Mouse (Mus musculus) stomach, embryonic 15.5 days (tissue): ENCODE measurements at regions not wholly inside any gene's neighbourhood (a gene's known extent, or its start where the extent isn't known, plus 50 kb on each side); places are given as distances from the start of the nearest gene placed in this dataset.

Experiments
- ATAC-seq: fragments of 200-750 bp; cut with Nextera tagmentation; 2 replicates; pipeline ENCODE4 v1.8.0; 2017; ENCODE audit warnings: low read depth, moderate number of reproducible peaks, moderate TSS enrichment; ENCODE audit not compliant: insufficient read depth, low FRiP score
- H3K27ac ChIP-seq: fragments of 300-500 bp; sonication (generic); 2 replicates; pipeline ENCODE4 v1.5.1; 2015; ENCODE audit warnings: mild to moderate bottlenecking, inconsistent platforms
- H3K27me3 ChIP-seq: fragments of 300-500 bp; sonication (generic); replicated peaks from 2 replicates; pipeline ENCODE4 v1.6.1; 2015; ENCODE audit warnings: inconsistent platforms
- H3K36me3 ChIP-seq: fragments of 300-500 bp; sonication (generic); 2 replicates; pipeline ENCODE4 v1.6.1; 2015; ENCODE audit warnings: inconsistent platforms
- H3K4me1 ChIP-seq: fragments of 300-500 bp; sonication (generic); 2 replicates; pipeline ENCODE4 v1.6.1; 2015; ENCODE audit warnings: inconsistent platforms
- H3K4me2 ChIP-seq: fragments of 300-500 bp; sonication (generic); 2 replicates; pipeline ENCODE4 v1.6.1; 2015; ENCODE audit warnings: mild to moderate bottlenecking, inconsistent platforms
- H3K4me3 ChIP-seq: fragments of 300-500 bp; sonication (generic); replicated peaks from 2 replicates; pipeline ENCODE4 v1.5.1; 2015; ENCODE audit warnings: inconsistent platforms
- H3K9ac ChIP-seq: fragments of 300-500 bp; sonication (generic); 2 replicates; pipeline ENCODE4 v1.6.1; 2015; ENCODE audit warnings: inconsistent platforms
- H3K9me3 ChIP-seq: fragments of 300-500 bp; sonication (generic); 2 replicates; pipeline ENCODE4 v1.6.1; 2016; ENCODE audit warnings: inconsistent platforms
- WGBS: fragments of 180-500 bp; shearing (Covaris S2); methylation state at CpG from one replicate; pipeline ENCODE4 v1.1.7; 2015; 5-methylcytosine and 5-hydroxymethylcytosine counted together

DNA sequence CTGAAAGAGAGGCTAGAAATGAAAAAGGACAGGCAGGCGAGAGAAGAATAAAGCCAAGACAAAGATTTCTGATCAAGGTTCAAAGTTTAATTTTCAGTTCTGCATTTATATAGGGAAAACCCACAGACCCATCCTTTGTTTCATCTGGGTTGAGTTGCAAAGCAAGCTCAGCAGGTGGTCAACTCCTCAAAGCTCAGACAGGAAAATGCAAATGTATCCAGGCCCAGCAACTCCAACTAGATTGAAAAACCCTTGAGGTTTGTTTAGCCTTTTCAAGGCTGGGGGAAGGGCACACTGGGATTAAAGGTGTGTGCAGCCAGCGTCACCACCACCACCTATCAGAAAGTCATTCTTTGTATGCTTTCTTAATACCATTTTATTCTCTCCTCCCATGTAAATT lies 66.1 kb upstream of the Tspan5 start:
- Histone ChIP-seq H3K27ac (no peak overlapping the region), H3K4me1 (no peaks in the 10 kb centered on the region), H3K36me3 (no peaks in the 10 kb centered on the region), H3K4me3 (no peak overlapping the region), H3K27me3 (no peaks in the 10 kb centered on the region), H3K9me3 (no peaks in the 10 kb centered on the region), H3K9ac (no peak overlapping the region), H3K4me2 (no peak overlapping the region)
- no peak for ATAC-seq
- 74% methylated on average over 2 of the region's 2 CpGs for WGBS

DNA sequence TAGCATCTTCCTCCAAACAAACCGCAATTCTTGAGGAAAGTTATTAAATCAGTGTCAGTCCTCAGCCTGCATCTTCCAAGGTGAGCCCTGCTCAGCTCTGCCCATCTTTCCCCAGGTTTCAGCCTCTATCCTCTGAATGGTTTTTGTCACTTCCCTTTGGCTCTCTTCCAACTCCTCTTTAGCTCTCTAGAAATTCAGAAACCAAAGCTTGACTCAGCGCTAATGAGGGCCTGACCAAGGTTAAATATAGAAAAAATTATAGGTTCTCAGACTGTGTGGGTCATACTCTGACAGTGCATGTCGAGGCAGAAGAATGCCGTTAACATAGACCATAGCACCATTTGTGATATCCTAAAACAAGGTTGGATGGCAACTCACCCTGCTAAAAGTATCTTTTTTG lies 63.6 kb upstream of the Tspan5 start:
- no peaks in the 10 kb centered on the region for H3K36me3 ChIP-seq
- H3K9me3 ChIP-seq = no peaks in the 10 kb centered on the region
- H3K27ac ChIP-seq = no peak overlapping the region
- no peaks in the 10 kb centered on the region for H3K4me1 ChIP-seq
- no peak overlapping the region for H3K4me3 ChIP-seq
- no peak for ATAC-seq
- no peaks in the 10 kb centered on the region for H3K27me3 ChIP-seq
- no peak overlapping the region for H3K4me2 ChIP-seq
- 67% methylated on average over 4 of the region's 4 CpGs for WGBS
- H3K9ac ChIP-seq = no peak overlapping the region

GRCm38 (mm10) chr3:138686636-138687230 lies 55.3 kb upstream of the Tspan5 start:
- Histone ChIP-seq H3K27me3 (no peaks in the 10 kb centered on the region), H3K4me1 (no peaks in the 10 kb centered on the region), H3K36me3 (no peaks in the 10 kb centered on the region), H3K9me3 (no peaks in the 10 kb centered on the region), H3K9ac (no peak overlapping the region), H3K4me2 (no peak overlapping the region), H3K4me3 (no peak overlapping the region), H3K27ac (no peak overlapping the region)
- ATAC-seq = no peak
- 21% methylated on average over 11 of the region's 11 CpGs for WGBS

DNA sequence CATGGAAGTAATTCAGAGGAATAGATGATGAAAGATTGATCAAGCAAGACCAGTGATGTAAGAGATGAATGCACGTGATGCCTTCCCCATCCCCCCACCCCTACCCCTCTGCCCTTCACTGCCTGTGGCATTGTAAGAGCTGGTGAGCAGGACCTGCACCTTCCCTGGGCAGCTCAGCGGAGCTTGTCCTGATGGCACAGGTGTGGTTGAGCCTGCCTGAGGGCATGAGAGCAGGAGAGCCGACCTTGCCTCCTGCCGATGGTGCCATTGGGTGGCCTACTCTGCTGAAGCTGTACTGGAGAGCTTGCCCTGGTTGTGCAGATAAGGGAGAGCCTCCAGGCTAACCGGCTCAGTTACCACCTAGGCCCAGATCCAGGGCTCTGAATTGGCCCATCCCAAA lies 53.4 kb upstream of the Tspan5 start:
- WGBS = 90% methylated on average over 5 of the region's 5 CpGs
- no peaks in the 10 kb centered on the region for H3K36me3 ChIP-seq
- no peak for ATAC-seq

More for the DNA sequence above, 53.4 kb upstream of the Tspan5 start:
- Histone ChIP-seq H3K4me2 (no peak overlapping the region), H3K4me1 (no peaks in the 10 kb centered on the region), H3K27me3 (no peaks in the 10 kb centered on the region), H3K27ac (no peak overlapping the region), H3K9me3 (no peaks in the 10 kb centered on the region), H3K9ac (no peak overlapping the region), H3K4me3 (no peak overlapping the region)
